Mouse (Mus musculus): ENCODE measurements around the gene Atg16l2. TPM values are rescaled to one million over a fixed set of nuclear protein-coding genes. Genes with fewer than 3 reads are reported as not detected.

The Atg16l2 gene
- 16.2 and 20.2 TPM in 2 replicates for total RNA-seq (2015)
- total RNA-seq (2017) = 9.9 and 15.3 TPM in 2 replicates

DNA sequence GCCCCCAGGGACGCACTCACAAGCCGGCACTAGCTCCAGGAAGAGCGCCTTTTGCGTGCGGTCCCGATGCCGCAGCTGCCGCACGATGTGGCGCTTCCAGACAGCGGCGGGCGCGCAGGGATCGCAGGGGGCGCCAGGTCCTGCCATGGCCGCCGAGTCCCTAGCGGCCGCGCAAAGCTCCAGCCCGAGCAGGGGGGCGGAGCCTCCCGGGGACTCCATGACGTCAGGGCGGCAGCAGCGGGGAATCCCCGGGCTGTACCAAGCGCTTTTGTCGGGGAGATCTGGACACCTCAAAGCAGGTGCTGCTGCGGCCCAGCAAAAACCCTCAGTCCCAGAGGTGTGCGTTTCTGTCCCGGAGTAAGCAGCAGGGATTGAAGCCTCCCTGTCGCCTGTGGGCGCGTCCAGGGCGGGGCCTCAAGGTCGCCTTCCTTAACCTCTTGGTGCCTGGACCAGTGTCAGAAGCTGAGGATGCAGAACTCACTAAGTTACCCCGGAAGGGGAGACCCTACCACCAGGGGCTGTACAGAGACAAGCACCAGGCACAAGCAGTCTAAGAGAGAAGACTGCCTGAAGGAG is at the start of gene Atg16l2:
Atg16l2 (minus strand) TSS at position 371 of the 576 bp plus-strand sequence.
- peak; percentile 89 for ATAC-seq (ENCODE audit: poor library complexity, severe bottlenecking)

DNA sequence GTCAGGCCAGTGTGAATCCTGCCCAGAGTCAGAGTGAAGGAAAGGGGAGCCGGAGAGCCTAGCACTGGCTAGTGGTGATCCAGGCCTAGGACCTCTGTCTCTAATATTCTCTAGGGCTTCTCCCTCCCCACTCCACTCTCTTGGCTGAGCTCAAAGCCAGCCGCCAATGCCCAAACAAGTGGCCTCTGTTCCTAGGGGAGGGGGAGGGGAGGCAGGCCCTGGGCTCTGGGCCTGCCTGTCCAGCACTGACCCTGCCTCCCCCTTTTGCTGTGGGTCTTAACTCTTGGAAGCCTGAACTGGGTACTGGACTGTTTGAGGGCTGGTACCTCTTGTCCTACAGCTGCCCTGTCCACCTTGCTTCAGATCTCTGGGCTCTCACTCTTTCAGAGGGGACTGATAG is 47.8 kb upstream of the Atg16l2 start:
- no peak for ATAC-seq (ENCODE audit: poor library complexity, severe bottlenecking)

DNA sequence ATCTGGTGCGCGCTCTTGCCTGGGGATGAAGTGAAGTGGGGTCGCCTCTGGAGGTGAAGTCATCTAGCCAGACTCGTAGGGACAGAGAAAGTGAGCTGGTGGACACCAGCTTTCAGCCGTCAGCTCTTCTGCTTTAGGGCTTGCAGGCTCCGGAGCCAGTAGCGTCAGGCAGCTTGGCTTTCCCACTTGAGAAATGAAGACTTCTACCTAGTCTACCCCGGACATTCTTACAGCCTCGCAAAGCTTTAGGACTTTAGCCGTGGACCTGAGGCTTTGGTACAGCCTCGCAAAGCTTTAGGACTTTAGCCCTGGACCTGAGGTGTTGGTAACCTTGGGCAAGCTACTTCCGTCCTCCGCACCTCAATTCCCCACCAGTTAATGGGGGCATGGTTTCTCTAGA is 46.3 kb upstream of the Atg16l2 start:
- ATAC-seq (ENCODE audit: poor library complexity, severe bottlenecking) = peak; percentile 15; the same call in 1 of the 2 replicates

DNA sequence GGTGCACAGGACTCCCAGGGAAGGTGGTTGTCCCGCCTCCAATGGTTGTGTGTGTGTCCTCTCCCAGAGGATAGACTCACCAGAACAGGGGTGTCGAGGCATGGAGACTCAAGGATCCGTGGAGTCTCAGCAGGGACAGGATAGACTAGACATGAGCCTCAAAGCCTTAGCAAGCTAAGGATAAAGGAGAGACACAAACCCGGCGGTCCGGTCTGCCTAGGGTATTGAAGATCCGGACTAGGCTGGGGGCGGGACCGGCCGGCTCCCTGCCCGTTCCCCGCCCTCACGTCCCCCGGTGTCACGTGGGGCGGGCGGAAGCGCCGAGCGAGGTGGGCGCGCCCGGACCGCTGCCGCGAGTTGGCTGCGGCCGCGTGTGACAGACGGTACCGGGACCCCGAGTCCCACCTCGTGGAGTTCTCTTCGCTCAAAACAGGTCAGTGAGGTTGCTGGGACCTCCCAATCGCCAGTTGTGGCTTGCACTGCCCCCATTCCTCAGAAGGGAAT is 45.8 kb upstream of the Atg16l2 start, which contains the start of gene Arap1:
Arap1 (plus strand) TSS at position 301 of the 504 bp plus-strand sequence.
- peak; percentile 88 for ATAC-seq (ENCODE audit: poor library complexity, severe bottlenecking)

DNA sequence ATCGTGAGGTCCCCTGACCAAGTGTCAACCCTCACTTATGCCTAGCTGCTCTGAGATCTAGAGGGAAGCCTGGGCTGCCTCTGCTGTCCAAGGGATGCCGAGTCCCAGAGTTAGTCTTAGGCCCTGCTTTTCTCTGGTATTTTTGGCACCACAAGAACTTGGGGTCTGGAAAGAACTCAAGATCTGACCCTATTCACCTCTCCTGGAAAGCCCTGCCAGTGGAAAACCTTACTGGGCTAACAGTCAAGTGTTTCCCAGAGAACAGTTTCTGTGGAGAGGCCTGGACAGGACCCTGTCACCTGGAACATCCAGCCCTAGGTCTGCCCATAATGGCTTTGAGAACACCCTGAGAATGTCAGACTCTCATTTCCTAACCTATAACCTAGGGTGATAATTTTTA is 44.9 kb upstream of the Atg16l2 start:
- ATAC-seq (ENCODE audit: poor library complexity, severe bottlenecking) = no peak

DNA sequence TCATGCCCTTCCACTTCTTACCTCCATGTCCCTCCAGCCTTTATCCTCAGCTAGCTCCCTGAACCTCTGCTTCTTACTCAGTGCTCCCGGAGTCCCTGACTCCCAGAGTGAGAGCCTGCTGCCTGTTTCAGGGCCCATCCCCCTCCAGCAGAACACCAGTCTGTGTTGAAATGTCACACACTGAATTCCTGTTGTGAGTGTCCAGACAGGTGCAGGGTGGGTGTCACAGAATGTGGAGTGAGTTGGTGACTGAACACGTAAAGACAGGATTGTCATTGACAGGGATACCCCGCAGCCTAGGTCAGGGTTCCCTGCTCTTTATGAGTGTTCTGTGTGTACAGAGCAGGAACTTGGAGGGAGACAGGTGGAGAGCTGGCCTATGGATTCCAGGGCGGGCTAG is 42.8 kb upstream of the Atg16l2 start:
- ATAC-seq (ENCODE audit: poor library complexity, severe bottlenecking) = no peak

DNA sequence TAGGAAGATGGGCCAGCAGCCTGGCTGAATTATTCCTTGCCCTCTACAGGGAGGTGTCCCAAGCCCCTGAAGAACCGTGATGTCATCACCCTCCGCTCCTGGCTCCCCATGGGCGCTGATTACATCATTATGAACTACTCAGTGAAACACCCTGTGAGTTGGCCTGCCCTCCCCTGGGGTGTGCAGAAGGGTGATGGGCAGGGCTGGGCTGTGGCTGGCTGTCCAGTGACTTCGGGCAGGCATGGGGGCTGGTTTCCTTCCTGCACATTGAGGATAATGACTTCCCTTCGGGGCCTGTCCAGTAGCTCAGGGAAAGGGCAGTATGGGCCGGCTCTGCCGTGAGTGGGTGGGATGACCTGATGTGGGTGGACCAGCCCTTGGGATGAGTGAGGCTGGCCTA is 41.1 kb upstream of the Atg16l2 start:
- peak; percentile 39 for ATAC-seq (ENCODE audit: poor library complexity, severe bottlenecking)

DNA sequence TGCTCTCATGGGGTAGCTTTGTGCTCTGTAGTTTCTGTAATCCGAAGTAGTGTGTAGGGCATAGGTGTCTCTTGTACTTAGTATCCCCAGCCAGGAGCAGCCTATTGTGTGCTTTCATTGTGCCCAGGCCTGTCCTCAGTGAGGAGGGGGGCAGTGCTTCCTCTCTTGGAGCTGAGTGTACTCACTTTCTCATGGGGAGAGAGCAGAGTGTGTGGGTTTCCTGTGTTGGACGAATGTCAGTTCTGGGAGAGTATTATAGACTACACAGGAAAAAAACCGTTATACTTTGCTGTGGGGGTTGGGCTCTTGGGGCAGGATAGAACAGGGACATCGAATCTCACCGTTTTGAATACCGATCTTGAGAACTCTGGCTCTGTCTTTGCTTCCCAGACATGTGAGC is 39.4 kb upstream of the Atg16l2 start:
- ATAC-seq (ENCODE audit: poor library complexity, severe bottlenecking) = 0 out of 2 replicates have a peak, but pooled peaks have one; percentile 29

DNA sequence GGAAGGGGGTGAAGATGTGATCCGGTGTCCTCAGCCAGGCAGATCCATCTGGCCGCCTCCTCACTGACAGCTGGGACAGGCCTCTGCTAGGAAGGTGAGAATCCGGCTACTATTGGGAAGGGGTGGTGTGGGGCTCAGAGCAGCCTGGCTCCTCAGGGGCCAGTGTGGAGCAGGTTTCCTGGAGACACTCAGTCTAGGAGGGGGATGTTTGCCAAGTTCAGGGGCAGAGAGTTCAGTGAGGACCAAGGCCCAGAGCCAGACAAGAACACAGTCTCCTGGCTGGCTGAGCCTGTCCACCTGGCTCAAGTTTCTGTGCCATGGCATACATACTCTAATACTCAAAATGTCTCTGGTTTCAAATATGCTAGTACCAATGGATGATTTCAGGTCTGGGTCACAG is 35.4 kb upstream of the Atg16l2 start:
- no peak for ATAC-seq (ENCODE audit: poor library complexity, severe bottlenecking)

DNA sequence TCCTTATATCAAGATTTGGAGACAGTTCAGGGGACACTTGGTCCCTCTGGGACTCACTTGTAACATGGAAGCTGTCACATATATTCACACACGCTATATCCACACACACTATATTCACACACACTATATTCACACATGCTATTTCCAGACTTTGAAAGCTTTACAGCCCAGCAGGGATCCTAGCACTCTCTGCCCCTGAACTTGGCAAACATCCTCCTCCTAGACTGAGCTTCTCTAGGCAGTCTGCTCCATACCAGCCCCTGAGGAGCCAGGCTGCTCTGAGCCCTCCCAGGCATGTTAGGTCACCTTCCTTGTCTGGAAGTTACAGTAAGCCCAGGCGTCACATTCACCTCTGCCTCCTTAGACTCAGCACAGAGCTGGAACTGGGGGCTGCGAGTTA is 34.6 kb upstream of the Atg16l2 start:
- ATAC-seq (ENCODE audit: poor library complexity, severe bottlenecking) = no peak

DNA sequence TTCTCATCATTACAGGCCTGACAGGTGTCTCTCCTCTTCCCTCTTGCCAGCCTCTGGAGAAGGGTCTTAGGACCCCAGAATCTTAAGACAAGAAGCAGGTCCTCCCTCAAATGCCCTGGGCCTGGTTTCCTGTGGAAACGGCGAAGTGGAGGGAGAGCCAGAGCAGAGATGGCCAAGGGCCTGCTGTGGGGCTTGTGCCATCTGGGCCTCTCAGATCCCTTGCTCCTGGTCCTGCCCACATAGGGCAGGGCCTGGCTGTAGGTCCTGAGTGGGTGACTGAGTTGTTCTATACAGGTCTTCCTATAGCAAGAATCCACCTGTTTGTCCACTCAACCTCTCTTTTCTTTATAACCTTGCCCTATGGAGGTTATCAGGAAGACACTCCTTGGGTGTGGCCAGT is 33.2 kb upstream of the Atg16l2 start:
- no peak for ATAC-seq (ENCODE audit: poor library complexity, severe bottlenecking)

DNA sequence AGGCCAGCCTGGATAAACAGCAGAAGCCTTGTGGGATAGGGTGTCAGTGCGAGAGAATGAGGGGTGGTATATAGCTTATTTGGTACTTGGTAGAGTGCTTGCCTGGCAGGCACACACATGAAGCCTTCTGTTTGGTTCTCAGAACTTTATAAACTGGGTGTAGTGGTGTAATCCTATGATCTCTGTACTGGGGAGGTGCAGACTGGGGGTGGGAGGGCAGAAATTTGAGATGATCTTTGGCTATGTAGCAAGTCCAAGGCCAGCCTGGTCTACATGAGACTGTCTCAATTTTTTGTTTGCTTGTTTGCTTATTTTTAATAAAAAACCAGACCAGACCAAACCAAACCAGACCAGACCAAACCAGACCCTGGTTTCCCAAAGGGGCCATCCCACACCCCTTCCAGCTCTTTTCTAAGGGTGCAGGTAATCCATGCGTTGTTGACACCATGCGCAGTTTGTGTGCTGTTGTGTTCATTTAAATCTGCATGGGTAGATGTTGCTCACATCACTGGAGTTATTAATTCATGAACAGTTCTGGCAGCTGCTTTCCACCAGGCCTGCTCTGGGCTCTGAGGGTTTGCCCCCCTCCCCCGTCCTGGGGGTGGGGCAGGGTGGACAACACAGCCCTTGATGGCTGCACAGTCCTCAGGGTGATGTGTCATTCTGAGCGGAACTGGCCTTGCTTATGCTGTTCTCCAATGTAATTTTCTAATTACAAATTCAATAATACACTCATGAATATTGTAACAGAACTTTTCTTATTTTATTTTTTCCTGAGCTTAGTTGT is 30.2 kb upstream of the Atg16l2 start:
- no peak for ATAC-seq (ENCODE audit: poor library complexity, severe bottlenecking)

DNA sequence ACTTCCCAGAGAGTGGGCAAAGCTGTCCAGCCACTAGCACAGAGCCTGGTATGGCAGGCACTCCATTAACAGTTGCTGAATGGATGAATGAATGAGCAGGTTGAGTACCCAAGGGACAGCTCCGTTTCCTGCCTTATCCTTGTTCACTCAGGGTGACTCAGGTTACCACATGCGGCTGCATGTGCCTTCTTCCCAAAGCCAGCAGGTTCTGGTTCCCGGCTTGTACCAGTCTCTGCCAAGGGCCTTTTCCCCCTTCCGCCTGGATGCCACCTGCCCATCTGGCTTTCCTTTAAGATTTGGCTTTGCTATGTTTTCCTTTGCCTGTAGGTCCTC is 28.8 kb upstream of the Atg16l2 start:
- no peak for ATAC-seq (ENCODE audit: poor library complexity, severe bottlenecking)

DNA sequence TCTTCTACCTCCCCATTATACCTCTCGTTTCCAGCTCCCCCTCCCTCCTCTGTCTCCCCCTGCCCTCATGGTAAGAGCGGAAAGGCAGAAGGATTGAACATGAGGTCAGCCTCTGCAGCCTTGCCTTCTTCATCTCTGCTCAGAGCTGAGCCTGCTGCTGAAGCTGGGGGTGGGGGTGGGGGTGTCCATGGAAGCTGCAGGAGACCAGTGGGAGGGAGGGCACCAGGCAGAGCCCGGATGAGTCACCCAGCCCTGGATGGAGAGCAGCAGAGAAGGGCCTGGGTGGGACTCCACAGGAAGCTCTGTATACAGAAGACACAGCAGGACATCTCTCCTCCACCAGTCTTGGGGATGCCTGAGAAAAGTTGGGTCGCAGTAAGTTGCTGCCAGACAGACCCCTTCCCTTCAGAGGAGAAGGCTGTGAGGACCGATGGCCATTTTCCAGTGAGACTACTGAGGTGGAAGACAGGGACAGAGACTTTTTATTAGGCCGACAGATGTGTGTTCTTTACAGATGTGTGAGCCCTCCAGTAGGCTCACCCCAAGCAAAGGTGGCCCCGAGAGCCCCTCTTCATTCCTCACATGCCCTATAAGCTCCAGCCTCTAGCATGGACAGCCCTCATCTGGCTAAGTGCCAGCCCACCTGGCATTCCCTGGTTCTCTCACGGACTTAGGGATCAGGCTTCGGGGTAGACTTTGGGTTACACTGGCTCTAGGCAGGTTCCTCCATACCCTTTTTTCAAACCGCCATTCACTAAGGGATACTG is 28.2 kb upstream of the Atg16l2 start:
- ATAC-seq (ENCODE audit: poor library complexity, severe bottlenecking) = no peak

DNA sequence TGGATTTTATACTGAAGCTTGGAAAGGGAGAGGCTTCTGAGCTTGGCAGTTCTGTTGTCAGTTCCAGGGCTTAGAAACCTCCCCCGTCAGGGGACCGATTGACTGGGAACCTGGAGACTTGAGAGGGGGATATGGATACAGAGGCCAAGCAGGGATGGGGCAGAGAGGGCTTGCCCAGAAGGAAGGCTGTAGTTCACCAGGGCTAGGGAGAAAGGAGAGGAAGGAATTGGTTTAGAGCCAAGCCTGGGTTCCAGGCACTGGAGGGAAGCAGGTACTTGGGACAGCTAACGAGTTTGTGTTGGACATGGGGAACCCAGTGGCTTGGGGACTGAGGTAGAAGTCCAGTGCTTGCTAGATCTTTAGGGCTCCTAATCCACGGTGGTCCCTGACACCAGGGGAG is 27.6 kb upstream of the Atg16l2 start:
- no peak for ATAC-seq (ENCODE audit: poor library complexity, severe bottlenecking)

DNA sequence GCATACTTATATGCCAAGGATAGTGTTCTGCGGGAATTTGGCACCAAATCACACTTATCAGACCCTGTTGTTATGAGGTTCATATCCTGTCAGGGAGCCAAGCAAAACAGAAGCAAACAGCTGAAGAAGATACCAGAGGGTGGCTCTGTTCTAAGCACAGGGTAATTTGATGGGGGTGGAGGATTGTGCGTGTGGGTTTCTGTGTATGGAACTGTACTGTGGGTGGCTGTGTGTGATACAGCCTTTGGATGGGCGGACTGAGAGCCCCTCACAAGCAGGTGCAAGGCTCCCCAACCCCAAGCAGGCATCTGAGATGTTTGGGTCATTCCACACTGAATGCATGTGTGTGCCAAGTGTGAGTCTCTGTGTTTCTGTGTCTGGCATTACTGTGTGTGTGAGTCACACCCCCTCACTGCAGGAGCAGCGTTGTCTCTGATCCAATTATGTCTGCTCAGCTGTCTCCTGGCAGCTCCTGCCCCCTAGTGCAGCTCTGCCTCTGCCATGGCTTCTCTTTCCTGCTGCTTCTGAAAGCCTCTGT is 26.6 kb upstream of the Atg16l2 start:
- no peak for ATAC-seq (ENCODE audit: poor library complexity, severe bottlenecking)

DNA sequence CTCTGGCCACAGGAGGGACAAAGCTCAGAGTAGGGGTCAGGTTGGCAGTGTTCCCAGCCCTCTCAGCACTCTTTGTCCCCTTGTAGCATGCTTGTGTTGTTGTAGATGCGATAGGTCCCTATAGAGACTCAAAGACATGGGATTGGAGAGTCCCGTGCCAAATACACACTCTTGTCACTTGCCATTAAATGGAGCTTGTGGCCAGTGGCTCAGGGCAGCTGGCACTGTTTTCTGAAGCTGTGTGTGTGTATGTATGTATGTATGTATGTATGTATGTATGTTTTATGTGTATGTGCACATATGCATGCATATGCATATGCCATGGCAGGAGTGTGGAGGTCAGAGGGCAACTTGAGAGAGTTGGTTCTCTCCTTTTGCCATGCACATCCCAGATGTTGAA is 25.7 kb upstream of the Atg16l2 start:
- no peak for ATAC-seq (ENCODE audit: poor library complexity, severe bottlenecking)

DNA sequence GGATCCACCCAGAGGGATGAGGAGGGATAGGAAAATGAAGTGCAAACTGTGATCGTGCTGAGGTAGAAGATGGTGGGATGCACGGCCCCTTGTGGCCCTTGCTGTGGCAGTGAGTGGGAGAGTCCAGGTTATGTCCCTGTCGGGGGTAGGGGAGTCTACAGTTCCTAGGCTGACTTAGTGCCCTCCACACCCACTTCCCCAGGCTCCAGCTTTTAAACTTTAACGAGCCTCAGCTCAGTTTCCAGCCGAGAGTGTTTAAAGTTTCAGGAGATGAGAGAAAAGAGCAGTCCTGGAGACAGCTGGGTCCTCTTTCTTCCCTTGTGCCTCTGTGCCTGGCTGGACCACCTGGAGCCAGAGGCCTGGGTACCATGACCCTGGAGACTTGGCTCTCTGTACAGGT is 25.2 kb upstream of the Atg16l2 start:
- ATAC-seq (ENCODE audit: poor library complexity, severe bottlenecking) = no peak

DNA sequence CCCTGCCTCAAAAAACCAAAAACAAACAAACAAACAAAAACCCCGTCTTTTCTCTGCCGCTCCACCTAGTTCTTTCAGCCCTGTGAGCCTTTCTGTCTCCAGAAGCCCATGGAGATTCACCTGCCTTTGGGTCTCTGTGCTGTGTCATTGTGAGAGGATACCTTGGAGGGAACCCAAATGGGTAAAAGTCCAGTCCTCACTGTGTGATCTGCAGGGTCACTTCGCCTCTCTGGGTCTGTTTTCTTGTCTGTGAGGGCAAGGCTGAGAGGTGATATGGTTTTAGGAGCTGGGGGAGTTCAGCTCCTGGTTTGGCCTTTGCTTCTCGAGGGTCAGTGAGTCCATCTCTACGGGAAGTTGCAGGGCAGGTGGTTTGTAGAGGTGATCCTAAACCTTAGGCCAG is 24.0 kb upstream of the Atg16l2 start:
- no peak for ATAC-seq (ENCODE audit: poor library complexity, severe bottlenecking)

DNA sequence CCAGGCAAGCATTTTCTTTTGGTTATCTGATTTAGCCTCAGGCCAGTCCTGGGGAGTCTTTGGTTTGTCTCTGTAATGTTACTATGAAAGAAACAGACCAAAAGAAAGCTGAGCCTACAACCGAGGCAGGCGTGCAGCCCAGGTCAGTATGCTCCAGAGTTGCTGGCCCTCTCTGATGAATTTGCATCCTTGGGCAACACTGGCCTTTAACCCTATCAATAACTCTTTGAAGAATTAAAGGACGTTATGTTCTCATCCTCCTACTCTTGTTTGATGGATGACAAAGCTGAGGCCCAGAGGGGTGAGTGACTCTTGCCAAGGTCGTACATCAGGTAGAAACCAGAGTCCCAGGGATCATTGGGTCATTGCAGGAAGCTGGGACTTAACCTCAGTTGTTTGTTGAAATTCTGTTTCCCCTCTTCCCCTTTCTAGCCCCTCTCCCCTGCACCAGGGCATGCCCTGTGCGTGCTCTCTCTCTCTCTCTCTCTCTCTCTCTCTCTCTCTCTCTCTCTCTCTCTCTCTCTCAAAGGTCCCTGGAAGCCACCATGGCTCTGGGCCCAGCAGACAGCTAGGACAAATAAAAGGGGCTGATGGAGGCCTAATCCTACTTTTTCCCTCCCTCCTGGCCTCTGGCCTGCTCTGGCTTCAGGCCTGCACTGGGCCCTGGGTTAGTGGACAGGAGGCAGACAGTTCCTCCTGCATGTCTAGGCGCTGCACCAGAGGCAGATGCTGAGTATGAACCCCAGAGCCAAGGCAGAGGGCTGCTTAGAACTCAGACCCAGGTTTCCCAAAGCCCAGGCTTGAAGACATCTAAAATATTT is 22.3 kb upstream of the Atg16l2 start:
- ATAC-seq (ENCODE audit: poor library complexity, severe bottlenecking) = no peak

Data from megakaryocyte, adult 5-6 weeks (primary cell).